Mouse (Mus musculus): Measurements from ENCODE around the gene Agpat4.

Agpat4 gene

DNA sequence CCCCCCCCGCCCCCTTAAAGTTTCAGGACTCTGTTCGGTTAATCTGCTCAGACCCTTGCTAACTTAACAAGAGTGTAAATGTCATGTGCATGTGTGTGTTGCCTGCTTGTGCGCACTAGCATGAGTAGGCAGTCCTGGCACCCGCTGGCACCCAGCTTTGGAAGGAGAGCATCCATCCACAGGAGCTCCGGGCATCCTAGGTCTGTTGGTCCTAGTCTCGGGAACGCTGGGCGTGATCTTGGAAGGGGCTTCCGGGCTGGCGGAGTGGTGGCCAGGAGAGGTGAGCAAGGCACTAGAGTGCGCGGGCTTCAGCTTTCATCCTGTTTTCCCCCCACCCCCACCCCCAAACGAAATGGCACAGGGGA is at the start of gene Agpat4:
Gene Agpat4, plus strand, starts transcription at position 144 of the 365 bp plus-strand sequence.
- no peak for DNase-seq (ENCODE audit: low spot score)

- DNase-seq (ENCODE audit: low spot score) = no peak
These were observed 41.7 kb upstream of the Agpat4 start for GRCm38 (mm10) chr17:12076816-12077215.

GRCm38 (mm10) chr17:12080656-12081495 is 37.6 kb upstream of the Agpat4 start:
- no peak for DNase-seq (ENCODE audit: low spot score)

- DNase-seq (ENCODE audit: low spot score) = no peak
These were observed 36.3 kb upstream of the Agpat4 start for GRCm38 (mm10) chr17:12082201-12082600.

DNA sequence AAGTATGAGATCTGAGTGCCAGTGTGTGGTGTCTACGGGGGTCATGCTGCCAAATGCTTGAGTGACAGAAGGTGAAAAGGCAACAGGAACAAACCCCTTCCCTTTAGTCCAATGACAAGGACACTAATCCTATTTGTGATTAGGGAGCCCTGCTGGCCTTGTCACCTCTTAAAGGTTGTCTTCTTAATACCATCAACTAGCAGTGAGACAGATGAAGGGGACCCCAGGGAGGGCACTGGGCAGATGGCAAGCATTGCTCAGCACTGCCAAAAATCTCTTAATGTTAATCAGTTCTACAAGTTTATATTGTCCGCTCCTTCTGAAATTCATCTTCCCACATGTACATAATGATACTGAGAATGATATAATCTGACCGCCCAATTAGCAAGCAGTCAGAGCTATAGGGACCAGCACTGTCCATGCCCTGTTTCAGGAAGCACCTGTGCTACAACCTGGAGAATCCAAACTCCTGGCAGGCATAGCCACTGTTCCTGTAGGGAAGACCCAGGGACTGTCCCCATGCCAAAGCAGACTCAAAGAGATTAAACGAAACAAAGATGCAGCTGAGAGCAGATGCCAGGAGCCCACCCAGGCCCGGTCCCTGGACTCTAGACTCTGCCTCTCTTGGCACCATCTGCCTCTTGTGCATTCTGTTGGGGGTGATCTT is 28.1 kb upstream of the Agpat4 start:
- no peak for DNase-seq (ENCODE audit: low spot score)

- no peak for DNase-seq (ENCODE audit: low spot score)
These were observed 25.5 kb upstream of the Agpat4 start for GRCm38 (mm10) chr17:12092901-12093564.

- no peak for DNase-seq (ENCODE audit: low spot score)
These were observed 24.5 kb upstream of the Agpat4 start for GRCm38 (mm10) chr17:12094016-12094415.

- no peak for DNase-seq (ENCODE audit: low spot score)
These were observed 23.5 kb upstream of the Agpat4 start for GRCm38 (mm10) chr17:12094827-12095590.

DNA sequence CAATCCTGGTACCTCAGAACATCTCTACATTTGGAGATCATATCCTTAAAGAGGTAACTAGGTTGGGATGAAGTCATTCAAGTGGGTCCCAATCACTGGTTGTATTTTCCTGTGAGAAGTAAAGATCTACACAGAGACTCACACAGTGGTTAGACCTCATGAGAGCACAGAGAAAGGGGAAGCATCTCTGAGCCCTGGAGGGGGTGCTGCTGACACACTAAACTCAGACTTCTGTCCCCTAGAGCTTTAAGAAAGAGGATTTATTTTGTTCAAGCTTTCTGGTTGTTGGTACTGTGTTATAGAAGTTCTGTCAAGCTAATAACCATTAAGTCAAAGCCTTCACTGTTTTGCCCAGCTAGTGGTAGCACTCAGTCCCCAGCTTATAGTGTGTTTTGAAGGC is 19.1 kb upstream of the Agpat4 start:
- DNase-seq (ENCODE audit: low spot score) = no peak

- no peak for DNase-seq (ENCODE audit: low spot score)
These were observed 16.2 kb upstream of the Agpat4 start for GRCm38 (mm10) chr17:12102326-12102725.

DNA sequence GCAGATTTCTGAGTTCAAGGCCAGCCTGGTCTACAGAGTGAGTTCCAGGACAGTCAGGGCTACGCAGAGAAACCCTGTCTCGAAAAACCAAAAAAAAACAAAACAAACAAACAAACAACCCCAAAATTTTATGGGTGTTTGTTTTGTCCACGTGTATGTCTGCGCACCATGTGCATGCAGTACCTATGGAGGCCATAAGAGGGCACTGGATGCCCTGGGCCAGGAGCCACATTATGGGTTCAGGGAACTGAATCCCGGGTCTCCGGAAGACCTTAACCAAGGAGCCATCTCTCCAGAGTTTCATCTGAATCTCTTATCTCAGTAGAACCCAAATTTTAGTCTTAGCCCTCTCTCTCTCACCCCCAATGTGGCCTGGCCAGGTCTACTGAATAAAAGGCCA is 14.7 kb upstream of the Agpat4 start:
- no peak for DNase-seq (ENCODE audit: low spot score)

DNA sequence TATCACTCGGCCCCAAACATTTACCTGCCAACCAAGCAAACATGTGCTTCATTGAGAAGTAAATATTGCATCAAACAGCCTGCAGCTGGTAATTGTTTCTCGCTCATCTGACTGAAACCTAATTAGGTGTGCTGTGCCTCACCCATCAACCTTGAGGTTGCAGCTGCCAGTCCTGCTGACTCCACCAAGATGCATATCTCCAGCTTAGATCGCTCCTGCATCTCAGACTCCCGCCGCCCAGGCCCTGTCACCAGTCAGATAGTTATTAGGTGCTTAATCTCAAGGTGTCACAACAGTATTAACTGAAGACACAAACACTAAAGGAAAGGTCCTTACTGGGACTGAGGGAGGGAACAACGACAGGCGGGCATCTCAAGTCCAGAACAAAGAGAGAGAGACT is 14.3 kb upstream of the Agpat4 start:
- no peak for DNase-seq (ENCODE audit: low spot score)

- no peak for DNase-seq (ENCODE audit: low spot score)
These were observed 13.8 kb upstream of the Agpat4 start for GRCm38 (mm10) chr17:12104690-12105089.

DNA sequence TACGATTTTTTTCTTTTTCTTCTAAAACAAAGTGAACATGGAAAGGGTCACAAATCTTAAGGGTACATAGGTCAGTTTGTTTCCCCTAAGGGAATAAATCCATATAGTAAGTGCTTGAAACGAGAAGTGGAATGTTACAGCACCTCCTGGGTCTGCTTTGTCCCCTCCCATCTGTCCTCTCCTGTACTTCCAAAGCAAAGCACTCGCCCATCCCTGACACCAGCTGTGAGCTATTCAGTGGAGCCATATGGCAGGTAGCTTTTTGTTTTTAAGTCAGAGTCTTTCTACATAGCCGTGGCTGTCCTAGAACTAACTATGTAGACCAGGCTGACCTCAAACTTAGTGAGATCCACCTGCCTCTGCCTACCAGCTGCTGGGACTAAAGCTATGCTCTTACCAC is 12.2 kb upstream of the Agpat4 start:
- DNase-seq (ENCODE audit: low spot score) = no peak

GRCm38 (mm10) chr17:12113626-12114025 is 4.9 kb upstream of the Agpat4 start:
- DNase-seq (ENCODE audit: low spot score) = no peak

GRCm38 (mm10) chr17:12115086-12115485 is 3.4 kb upstream of the Agpat4 start:
- DNase-seq (ENCODE audit: low spot score) = no peak

DNA sequence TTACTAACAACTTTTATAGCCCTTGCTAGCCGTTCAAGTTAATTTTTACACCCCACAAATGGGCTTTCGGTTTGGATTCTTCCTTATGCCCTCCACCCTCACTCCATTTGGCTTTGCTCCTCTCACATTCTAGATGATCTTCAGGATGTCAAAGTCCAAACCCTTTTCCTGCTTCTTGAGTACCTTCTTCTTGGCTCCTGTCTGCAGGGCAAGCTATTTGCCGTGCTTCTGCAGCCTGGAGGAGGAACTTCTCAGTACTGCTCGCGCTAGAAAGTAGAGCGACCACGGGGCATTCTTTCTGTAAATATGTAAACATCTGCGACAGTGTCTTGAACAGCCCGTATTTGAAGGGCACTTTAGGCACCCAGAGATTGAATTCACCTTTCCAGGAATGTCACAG is 373 bp upstream of the Agpat4 start:
- DNase-seq (ENCODE audit: low spot score) = no peak

DNA sequence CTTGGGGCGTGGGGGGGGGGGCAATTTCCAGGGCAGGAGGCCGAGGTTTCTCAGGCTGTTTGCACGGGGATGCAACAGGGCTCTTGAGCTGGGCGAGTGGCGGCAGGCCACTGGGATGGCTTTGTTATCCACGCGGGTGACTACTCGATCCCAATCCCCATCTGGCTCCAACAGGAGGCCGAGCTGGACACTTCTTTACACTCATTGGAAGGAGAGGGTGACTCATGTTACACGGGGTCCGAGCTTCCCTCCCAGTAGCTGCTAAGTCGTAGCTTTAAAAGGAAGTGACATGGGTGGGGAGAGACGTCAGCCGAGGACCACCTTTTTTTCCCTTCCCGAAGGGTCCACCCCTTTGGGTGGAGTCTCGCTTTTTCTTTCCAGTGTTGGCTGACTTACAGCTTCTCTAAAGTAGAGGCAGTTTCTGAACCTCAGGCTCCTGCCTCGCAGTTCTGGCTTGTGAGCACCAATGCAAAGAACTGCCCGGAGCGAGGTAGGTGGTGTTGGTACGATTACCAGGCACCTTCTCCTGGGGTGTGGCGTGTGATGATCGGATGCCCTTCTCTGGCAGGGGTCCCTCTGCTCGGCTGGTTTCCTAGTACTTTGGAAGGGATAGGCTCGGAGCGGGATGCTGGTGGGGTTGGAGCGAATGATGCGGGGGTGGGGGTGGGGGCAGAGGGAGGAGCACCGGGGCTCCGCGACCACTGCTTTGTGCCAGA is 580 bp downstream of the Agpat4 start:
- DNase-seq (ENCODE audit: low spot score) = peak; percentile 86

GRCm38 (mm10) chr17:12119675-12120074 is 1.2 kb downstream of the Agpat4 start:
- no peak for DNase-seq (ENCODE audit: low spot score)

GRCm38 (mm10) chr17:12120268-12120667 is 1.8 kb downstream of the Agpat4 start:
- no peak for DNase-seq (ENCODE audit: low spot score)

DNA sequence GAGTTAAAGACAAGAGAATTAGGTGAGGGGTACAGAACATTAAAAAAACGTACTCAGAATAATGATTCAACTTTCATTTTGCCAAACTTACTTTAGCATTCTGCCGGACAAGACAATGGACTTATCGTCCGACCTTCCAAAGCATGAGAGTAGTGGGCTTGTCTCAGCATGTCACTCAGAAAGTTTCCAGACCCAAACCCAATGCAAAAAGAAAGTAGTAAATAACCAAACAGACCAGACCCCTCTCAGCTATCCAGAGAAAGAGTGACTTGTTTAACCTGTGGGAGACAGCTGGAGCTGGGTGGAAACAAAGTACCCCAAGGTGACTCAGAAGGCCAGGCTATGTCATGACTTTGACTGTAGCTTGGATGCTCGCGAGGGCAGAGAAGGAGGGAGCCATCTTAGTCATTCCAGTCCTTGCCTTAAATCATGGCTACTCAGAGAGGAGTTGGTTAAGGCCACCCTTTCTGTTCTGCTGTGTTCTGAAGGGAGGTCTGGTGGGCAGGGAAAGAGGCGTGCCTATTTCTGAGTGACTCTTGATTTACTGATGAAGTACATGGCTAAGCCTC is 2.8 kb downstream of the Agpat4 start:
- DNase-seq (ENCODE audit: low spot score) = no peak
